Mouse (Mus musculus): ENCODE data around the gene Pdcd10. TPM values are rescaled to one million over a fixed set of nuclear protein-coding genes. Genes with fewer than 3 reads are reported as not detected.

Gene Pdcd10
- total RNA-seq, 2 experiments from 2014 or later = 90.3 to 150 TPM

- no peak for ATAC-seq (ENCODE audit: poor library complexity, severe bottlenecking)
Measured at GRCm38 (mm10) chr3:75475106-75475505, 81.5 kb downstream of the Pdcd10 start.

- ATAC-seq (ENCODE audit: poor library complexity, severe bottlenecking) = no peak
Measured at GRCm38 (mm10) chr3:75474657-75475056, 82.0 kb downstream of the Pdcd10 start.

- ATAC-seq (ENCODE audit: poor library complexity, severe bottlenecking) = no peak
Measured at GRCm38 (mm10) chr3:75468154-75468553, 88.5 kb downstream of the Pdcd10 start.

Other genes starting within 250 kb of the Pdcd10 start
- gene Wdr49, start 74.7 kb downstream of the Pdcd10 start, total RNA-seq (2015) = 0.14 TPM in 1 of 2 replicates, not detected in the other
- not detected in 2 replicates for gene Wdr49, start 74.7 kb downstream of the Pdcd10 start, total RNA-seq (2017)
- 0.76 and 2.4 TPM in 2 replicates for gene Serpini1, start 691 bp upstream of the Pdcd10 start, total RNA-seq (2015)
- 1.1 and 3.4 TPM in 2 replicates for gene Serpini1, start 691 bp upstream of the Pdcd10 start, total RNA-seq (2017)
- not detected in 2 replicates for gene Gm29133, start 191.3 kb upstream of the Pdcd10 start, total RNA-seq (2015)
- gene Gm29133, start 191.3 kb upstream of the Pdcd10 start, total RNA-seq (2017) = not detected in 2 replicates

Data from megakaryocyte, adult 5-6 weeks (primary cell).